Mouse (Mus musculus) thymus, postnatal 4 days (tissue): Measurements from ENCODE around the gene Gpr152.
"Not testable (repeated sequence)": the region's sequence is repeated elsewhere in the genome, so short reads cannot be mapped to it uniquely, and the experiment has no call there.

Experiments
- DNase-seq: peaks from one replicate; pipeline ENCODE4 v3.0.0; 2021

Gpr152 gene

GRCm38 (mm10) chr19:4112063-4112960, 27.3 kb upstream of the Gpr152 start:
- no peak for DNase-seq

- DNase-seq = no peak
Measured at GRCm38 (mm10) chr19:4113186-4113805, 26.3 kb upstream of the Gpr152 start.

DNA sequence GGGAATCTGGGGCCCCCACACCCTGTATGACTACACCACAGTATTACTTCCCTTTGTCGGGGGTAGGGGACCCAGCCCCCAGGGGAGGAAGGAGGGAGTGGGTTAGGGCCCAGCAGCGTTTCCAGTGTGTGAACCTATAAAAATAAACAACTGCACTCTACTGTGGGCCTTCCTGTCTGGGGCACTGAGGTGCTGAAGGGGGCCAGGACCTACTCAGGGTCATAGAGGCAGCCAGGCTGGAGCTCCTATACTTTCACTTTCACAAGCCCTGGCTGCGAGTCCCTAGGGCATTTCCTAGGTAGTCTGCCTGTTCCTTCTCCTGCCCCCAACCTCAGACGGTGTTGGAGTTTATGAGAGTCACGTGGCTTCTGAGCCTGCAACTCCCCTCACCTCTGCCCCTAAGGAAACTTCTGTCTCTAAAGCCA, 25.8 kb upstream of the Gpr152 start:
- peak; percentile 61 for DNase-seq

GRCm38 (mm10) chr19:4114551-4114950, 25.0 kb upstream of the Gpr152 start:
- DNase-seq = peak; percentile 51

DNA sequence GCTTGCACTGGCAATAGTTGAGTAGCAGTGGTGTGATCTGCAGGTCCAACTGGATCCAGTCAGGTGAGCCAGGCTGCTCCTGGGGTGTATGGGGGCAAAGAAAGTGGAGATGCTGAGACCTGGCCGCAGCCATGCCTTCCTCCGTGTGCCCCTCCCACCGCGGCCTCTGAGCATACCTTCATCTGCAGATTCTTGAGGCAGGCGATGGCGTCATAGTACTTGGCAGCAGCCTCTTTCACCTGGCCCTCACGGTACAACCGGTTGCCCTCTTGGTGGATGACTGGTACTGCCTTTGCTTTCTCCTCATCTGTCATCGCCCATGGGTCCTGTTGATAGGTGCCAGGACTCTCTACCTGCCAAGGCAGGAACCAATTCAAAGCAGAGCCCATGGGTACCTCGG, 24.4 kb upstream of the Gpr152 start:
- DNase-seq = no peak

- no peak for DNase-seq
Measured at GRCm38 (mm10) chr19:4115816-4116215, 23.8 kb upstream of the Gpr152 start.

- DNase-seq = no peak
Measured at GRCm38 (mm10) chr19:4117006-4117405, 22.6 kb upstream of the Gpr152 start.

DNA sequence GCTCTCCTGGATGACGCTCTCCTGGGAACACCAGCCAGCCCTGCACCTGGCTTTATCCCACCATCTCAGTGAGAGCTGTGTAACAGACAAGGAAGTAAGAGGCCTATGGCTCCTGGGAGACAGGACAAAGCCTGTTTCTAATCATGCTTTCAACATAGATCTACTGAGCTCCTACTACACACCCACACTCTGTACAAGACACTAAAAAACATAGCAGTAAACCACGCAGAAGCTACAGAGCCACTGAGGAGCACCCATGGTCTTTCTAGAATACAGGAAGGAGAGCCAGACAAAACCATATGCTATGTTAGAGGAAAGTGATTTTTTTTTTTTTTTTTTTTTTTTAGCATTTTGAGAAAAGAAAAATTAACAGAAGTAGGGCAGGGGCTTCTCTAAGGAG, 21.2 kb upstream of the Gpr152 start:
- no peak for DNase-seq

DNA sequence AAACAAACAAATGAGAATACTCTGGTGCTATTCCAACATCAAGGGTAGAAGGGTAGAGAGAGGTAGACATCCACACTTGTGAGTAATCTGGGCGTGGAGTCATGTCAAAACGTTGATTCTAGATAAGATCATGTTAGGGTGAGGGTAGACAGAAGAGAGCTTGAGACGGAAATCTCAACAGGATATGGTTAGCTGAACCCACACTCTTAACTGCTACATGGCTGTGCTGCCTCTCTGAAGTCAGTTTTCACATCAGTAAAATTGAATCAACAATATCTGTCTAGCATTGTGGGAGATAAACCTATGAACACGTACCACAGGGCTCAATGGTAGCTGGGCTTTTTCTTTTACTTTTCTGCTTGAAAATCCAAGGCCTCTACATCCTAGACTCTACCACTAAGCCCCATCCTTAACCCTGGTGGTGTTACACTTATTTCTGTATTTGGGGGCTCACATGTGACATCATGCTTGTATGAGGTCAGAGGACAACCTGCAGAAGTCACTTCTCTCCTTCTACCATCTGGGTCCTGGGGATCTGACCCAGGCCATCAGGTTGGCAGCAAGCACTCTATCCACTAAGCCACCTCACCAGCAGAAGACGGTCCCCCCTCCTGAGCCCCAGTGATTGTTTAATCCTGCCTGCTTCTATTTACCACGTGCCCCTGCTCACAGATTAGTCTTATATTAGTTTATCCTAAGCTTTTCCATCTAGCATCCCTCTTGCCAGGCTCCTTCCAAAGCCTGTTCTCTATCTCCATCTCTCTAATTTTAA, 19.7 kb upstream of the Gpr152 start:
- DNase-seq = no peak

DNA sequence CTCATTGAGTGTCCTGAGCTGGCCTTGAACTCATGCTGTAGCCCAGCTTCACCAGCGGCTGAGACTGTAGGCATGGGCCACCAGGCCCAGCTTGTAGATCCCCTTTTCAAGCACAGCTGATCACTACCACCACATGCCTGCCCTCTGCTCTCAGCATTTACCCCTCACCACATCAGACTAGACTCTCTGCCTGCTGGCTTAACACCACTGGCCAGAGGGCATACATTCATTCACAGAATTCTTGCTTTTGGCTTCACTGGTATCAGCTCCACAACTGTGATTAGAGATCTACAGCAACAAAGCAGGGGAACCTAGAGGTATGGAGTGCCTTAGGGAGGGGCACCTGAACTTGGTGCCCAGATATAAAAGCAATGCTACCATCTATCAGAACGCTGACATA, 19.1 kb upstream of the Gpr152 start:
- no peak for DNase-seq

DNA sequence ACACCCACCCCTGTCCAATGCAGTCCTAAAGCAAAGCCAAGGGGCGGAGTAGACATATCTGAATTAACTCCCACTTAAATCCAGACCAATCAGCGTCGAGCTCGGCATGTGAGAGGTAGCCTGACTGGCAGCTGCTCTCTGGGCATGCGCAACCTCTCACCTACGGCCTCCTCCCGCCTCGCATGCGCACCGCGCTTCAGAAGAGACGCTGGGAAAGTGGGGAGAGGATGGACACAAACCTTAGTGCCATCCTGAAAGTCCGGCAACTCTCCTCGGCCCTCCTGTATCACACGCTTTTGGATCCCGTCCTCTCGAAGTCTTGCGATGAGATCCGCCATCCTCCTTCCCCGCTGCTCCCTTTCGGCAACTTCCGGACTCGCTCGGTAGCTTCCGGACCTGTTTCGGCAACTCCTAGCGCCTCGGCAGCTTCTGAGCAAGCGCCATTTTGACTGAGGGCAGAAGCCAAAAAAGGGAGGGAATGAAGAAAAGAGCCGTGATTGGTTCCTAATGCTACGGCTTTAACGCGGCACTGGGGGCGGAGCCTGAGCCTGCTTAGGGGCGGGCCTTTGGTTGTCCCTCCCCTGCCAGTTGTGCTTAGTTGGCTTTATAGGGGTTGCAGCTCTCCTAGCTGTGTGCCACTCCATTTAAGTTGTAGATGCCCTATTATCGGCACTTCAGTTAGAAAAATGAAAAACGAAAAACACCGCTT, 18.3 kb upstream of the Gpr152 start:
- DNase-seq = peak; percentile 99

GRCm38 (mm10) chr19:4121896-4122295, 17.7 kb upstream of the Gpr152 start:
- not testable (repeated sequence) for DNase-seq

DNA sequence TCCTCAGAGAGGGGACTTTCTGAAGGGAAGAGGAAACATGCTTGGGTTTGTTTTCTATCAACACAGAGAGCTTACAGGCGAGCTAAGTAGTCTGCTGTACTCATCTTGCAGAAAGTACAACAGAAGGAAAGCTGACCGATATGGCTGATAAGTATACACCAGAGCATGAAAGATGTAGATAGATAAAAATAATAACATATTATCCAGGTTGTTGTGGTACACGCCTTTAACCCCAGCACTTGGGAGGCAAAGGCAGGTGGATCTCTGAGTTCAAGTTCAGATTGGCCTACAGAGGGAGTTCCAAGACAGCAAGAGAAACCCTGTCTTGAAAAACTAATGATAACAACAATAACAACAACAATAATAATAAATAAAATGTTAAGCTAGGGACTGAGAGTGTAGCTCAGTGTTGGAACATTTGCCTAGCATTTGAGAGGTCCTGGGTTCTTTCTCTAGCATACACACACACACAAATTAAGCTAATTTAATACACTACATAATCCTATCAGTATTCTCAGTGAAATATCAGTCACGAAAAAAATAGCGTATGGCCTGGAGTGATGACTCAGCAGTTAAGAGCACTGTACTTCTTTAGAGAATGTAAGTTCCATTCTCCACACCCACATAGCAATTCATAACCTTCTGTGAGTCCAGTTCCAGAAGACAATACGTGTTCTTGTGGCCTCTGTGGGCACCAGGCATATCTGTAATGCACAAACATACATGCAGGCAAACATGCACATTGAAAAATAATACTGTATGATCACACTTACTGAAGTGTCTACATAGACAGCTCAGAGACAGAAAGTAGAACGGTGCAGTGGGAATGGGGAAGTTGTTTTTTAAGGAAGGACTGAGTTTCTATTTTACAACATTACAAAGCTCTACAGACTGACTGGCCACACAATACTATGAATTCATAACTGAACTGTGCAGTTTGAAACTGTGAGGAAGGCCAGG, 16.9 kb upstream of the Gpr152 start:
- no peak for DNase-seq

- no peak for DNase-seq
Measured at GRCm38 (mm10) chr19:4124432-4124831, 15.2 kb upstream of the Gpr152 start.

GRCm38 (mm10) chr19:4125268-4125667, 14.3 kb upstream of the Gpr152 start:
- not testable (repeated sequence) for DNase-seq

- DNase-seq = peak; percentile 99
Measured at GRCm38 (mm10) chr19:4125741-4126696, 13.6 kb upstream of the Gpr152 start, which contains the start of gene Aip. Gene Aip, minus strand, starts transcription at chr19:4125858.

GRCm38 (mm10) chr19:4126759-4127495, 12.7 kb upstream of the Gpr152 start:
- peak; percentile 45 for DNase-seq

DNA sequence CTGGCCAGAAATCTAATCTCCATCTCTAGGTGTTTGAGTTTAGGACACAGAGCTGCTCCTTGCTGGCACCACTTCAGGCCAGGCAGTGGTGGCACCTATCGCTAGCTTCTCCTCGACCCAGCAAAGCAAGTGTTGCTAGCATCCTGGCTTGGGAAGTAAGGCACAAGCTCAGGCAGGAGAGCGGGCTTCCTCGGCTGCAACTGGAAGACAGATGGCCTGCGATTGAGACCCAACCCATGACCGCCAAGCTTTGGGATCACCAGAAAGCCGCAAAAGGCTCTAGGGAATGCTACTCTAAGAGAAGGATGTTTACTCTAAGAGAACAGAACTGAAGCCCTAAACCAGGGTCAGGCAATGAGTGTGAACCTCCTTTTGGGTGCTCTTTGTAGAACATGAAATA, 10.1 kb upstream of the Gpr152 start:
- no peak for DNase-seq

DNA sequence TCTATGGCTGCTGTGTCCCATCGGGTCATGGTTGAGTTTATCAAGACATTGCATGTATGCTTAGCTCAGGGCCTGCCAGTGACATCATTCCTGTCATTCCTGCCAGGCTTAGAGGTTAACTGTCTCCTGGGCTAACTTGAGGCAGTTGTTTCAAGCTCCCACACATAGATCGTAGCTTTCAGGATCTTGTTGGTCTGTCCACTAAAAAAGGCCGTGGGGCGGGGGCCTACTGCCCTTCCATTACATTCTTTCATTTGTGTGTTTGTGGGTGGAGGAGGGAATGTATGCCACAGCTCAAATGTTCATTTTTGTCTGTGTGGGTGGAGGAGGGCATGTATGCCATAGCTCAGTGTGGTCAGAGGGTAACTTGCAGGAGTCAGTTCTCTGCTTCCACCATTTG, 9.5 kb upstream of the Gpr152 start:
- no peak for DNase-seq

- DNase-seq = no peak
Measured at GRCm38 (mm10) chr19:4131075-4131474, 8.5 kb upstream of the Gpr152 start.
